Mouse (Mus musculus) MEL (cell line): ENCODE measurements around the gene Cfap54. TPM values are rescaled to one million over a fixed set of nuclear protein-coding genes. Genes with fewer than 3 reads are reported as not detected.

ENCODE experiments used
- DNase-seq: peaks from one replicate; pipeline ENCODE4 v3.0.0; 2011; ENCODE audit warnings: low read depth, low spot score
- H3K27ac ChIP-seq: 2 replicates; pipeline ENCODE4 v1.5.1; 2012; ENCODE audit warnings: low read depth, mild to moderate bottlenecking, control low read depth, low read length, moderate library complexity; ENCODE audit not compliant: control insufficient read depth
- H3K27me3 ChIP-seq, 2 experiments: fragments of 150-350 bp in 1 of 2; sonication (generic) in 1 of 2; 2 replicates each; pipeline ENCODE4 v1.6.1; 2012; ENCODE audit warnings: low read length in 2 of 2, mild to moderate bottlenecking in 2 of 2, improper control_type of control experiment in 1 of 2, moderate library complexity in 1 of 2; ENCODE audit not compliant: insufficient read depth in 2 of 2, control insufficient read depth in 1 of 2
- H3K36me3 ChIP-seq, 2 experiments: 2 replicates each; pipeline ENCODE4 v1.6.1; 2012 to 2014; ENCODE audit warnings: low read length in 2 of 2, improper control_type of control experiment in 1 of 2, inconsistent platforms in 1 of 2, mild to moderate bottlenecking in 1 of 2; ENCODE audit not compliant: insufficient read depth in 2 of 2, control insufficient read depth in 1 of 2
- H3K4me1 ChIP-seq, 2 experiments: fragments of 150-350 bp in 1 of 2; sonication (generic) in 1 of 2; 2 replicates each; pipeline ENCODE4 v1.6.1; 2012; ENCODE audit warnings: low read length in 2 of 2, improper control_type of control experiment in 1 of 2, mild to moderate bottlenecking in 1 of 2; ENCODE audit not compliant: insufficient read depth in 2 of 2, control insufficient read depth in 1 of 2
- H3K4me3 ChIP-seq, 2 experiments: fragments of 150-350 bp in 1 of 2; sonication (generic) in 1 of 2; 2 replicates each; pipeline ENCODE4 v1.5.1; 2012; ENCODE audit warnings: low read depth in 2 of 2, low read length in 2 of 2, mild to moderate bottlenecking in 2 of 2, moderate library complexity in 2 of 2, control low read depth in 1 of 2, improper control_type of control experiment in 1 of 2; ENCODE audit not compliant: control insufficient read depth in 1 of 2, insufficient read depth in 1 of 2
- H3K79me2 ChIP-seq: 2 replicates; pipeline ENCODE4 v1.6.1; 2012; ENCODE audit warnings: mild to moderate bottlenecking, low read length, moderate library complexity; ENCODE audit not compliant: control insufficient read depth, poor library complexity, insufficient read depth
- H3K9ac ChIP-seq: 2 replicates; pipeline ENCODE4 v1.6.1; 2012; ENCODE audit warnings: low read depth, mild to moderate bottlenecking, control low read depth, low read length, moderate library complexity; ENCODE audit not compliant: control insufficient read depth, poor library complexity, severe bottlenecking
- H3K9me3 ChIP-seq: fragments of 150-350 bp; sonication (generic); replicated peaks from 2 replicates; pipeline ENCODE4 v1.6.1; 2012; ENCODE audit warnings: mild to moderate bottlenecking, low read length, improper control_type of control experiment, moderate library complexity; ENCODE audit not compliant: insufficient read depth
- BHLHE40 ChIP-seq: IDR thresholded peaks from 2 replicates; pipeline ENCODE4 v1.6.1; 2012; ENCODE audit warnings: low read depth, mild to moderate bottlenecking, inconsistent platforms, low read length, improper control_type of control experiment, borderline replicate concordance
- CHD1 ChIP-seq: IDR thresholded peaks from 2 replicates; pipeline ENCODE4 v1.6.1; 2012; ENCODE audit warnings: low read depth, mild to moderate bottlenecking, inconsistent platforms, low read length, improper control_type of control experiment
- CHD2 ChIP-seq: IDR thresholded peaks from 2 replicates; pipeline ENCODE4 v1.6.1; 2011; ENCODE audit warnings: low read length, improper control_type of control experiment
- EP300 ChIP-seq, 2 experiments: IDR thresholded peaks; 2 replicates each; pipeline ENCODE4 v1.6.1; 2011; ENCODE audit warnings: improper control_type of control experiment in 2 of 2, low read length in 2 of 2, low read depth in 1 of 2, mild to moderate bottlenecking in 1 of 2
- ETS1 ChIP-seq: IDR thresholded peaks from 2 replicates; pipeline ENCODE4 v1.6.1; 2012; ENCODE audit warnings: low read depth, mild to moderate bottlenecking, inconsistent platforms, low read length, improper control_type of control experiment, moderate library complexity
- GABPA ChIP-seq: IDR thresholded peaks from 2 replicates; pipeline ENCODE4 v1.6.1; 2012; ENCODE audit warnings: low read depth, mild to moderate bottlenecking, inconsistent platforms, low read length, improper control_type of control experiment, moderate library complexity
- GATA1 ChIP-seq: IDR thresholded peaks from 2 replicates; pipeline ENCODE4 v1.6.1; 2011; ENCODE audit warnings: low read depth, low read length, improper control_type of control experiment
- HCFC1 ChIP-seq: IDR thresholded peaks from 2 replicates; pipeline ENCODE4 v1.6.1; 2012; ENCODE audit warnings: low read depth, mild to moderate bottlenecking, inconsistent platforms, low read length, improper control_type of control experiment, moderate library complexity
- JUND ChIP-seq: IDR thresholded peaks from 2 replicates; pipeline ENCODE4 v1.6.1; 2011; ENCODE audit warnings: low read depth, mild to moderate bottlenecking, improper control_type of control experiment, low read length
- MAX ChIP-seq: IDR thresholded peaks from 2 replicates; pipeline ENCODE4 v1.6.1; 2011; ENCODE audit warnings: low read length, improper control_type of control experiment
- MAZ ChIP-seq: IDR thresholded peaks from 2 replicates; pipeline ENCODE4 v1.6.1; 2012; ENCODE audit warnings: low read depth, mild to moderate bottlenecking, inconsistent platforms, low read length, improper control_type of control experiment
- MYB ChIP-seq: IDR thresholded peaks from 2 replicates; pipeline ENCODE4 v1.6.1; 2011; ENCODE audit warnings: mild to moderate bottlenecking, low read depth, low read length, improper control_type of control experiment
- MYC ChIP-seq: IDR thresholded peaks from 2 replicates; pipeline ENCODE4 v1.6.1; 2011; ENCODE audit warnings: low read depth, mild to moderate bottlenecking, low read length, improper control_type of control experiment, moderate library complexity
- NELFE ChIP-seq: IDR thresholded peaks from 2 replicates; pipeline ENCODE4 v1.6.1; 2011; ENCODE audit warnings: low read depth, low read length, improper control_type of control experiment
- NRF1 ChIP-seq: IDR thresholded peaks from 2 replicates; pipeline ENCODE4 v1.6.1; 2014; ENCODE audit warnings: low read depth, mild to moderate bottlenecking, inconsistent platforms, low read length, improper control_type of control experiment, moderate library complexity; ENCODE audit not compliant: poor library complexity, insufficient read depth, severe bottlenecking
- POLR2A ChIP-seq, 2 experiments: IDR thresholded peaks; 2 replicates each; pipeline ENCODE4 v1.6.1; 2011 to 2012; ENCODE audit warnings: low read length in 2 of 2, mild to moderate bottlenecking in 2 of 2, control low read depth in 1 of 2, improper control_type of control experiment in 1 of 2, low read depth in 1 of 2, moderate library complexity in 1 of 2; ENCODE audit not compliant: control insufficient read depth in 1 of 2, insufficient read depth in 1 of 2, poor library complexity in 1 of 2
- POLR2AphosphoS2 ChIP-seq: IDR thresholded peaks from 2 replicates; pipeline ENCODE4 v1.6.1; 2011; ENCODE audit warnings: low read length, improper control_type of control experiment
- POLR2AphosphoS5 ChIP-seq: IDR thresholded peaks from 2 replicates; pipeline ENCODE4 v1.6.1; 2012; ENCODE audit warnings: low read depth, borderline replicate concordance, mild to moderate bottlenecking, inconsistent platforms, low read length, moderate library complexity, mixed read lengths
- RAD21 ChIP-seq: IDR thresholded peaks from 2 replicates; pipeline ENCODE4 v1.6.1; 2011; ENCODE audit warnings: mild to moderate bottlenecking, low read depth, low read length, improper control_type of control experiment
- RCOR1 ChIP-seq: IDR thresholded peaks from 2 replicates; pipeline ENCODE4 v1.6.1; 2012; ENCODE audit warnings: low read depth, mild to moderate bottlenecking, inconsistent platforms, low read length, improper control_type of control experiment
- SMC3 ChIP-seq: IDR thresholded peaks from 2 replicates; pipeline ENCODE4 v1.6.1; 2011; ENCODE audit warnings: low read depth, low read length, improper control_type of control experiment
- TAL1 ChIP-seq: IDR thresholded peaks from 2 replicates; pipeline ENCODE4 v1.6.1; 2012; ENCODE audit warnings: mild to moderate bottlenecking, inconsistent platforms, low read length, moderate library complexity, mixed read lengths
- TBP ChIP-seq: IDR thresholded peaks from 2 replicates; pipeline ENCODE4 v1.8.0; 2011; ENCODE audit warnings: low read depth, low read length, improper control_type of control experiment
- TCF12 ChIP-seq: IDR thresholded peaks from 2 replicates; pipeline ENCODE4 v1.6.1; 2014; ENCODE audit warnings: low read depth, mild to moderate bottlenecking, inconsistent platforms, low read length, improper control_type of control experiment, moderate library complexity
- USF2 ChIP-seq, 2 experiments: IDR thresholded peaks; 2 replicates each; pipeline ENCODE4 v1.6.1; 2011 to 2012; ENCODE audit warnings: improper control_type of control experiment in 2 of 2, low read length in 2 of 2, borderline replicate concordance in 1 of 2, inconsistent platforms in 1 of 2, low read depth in 1 of 2, mild to moderate bottlenecking in 1 of 2; ENCODE audit not compliant: insufficient read depth in 1 of 2
- ZC3H11A ChIP-seq: IDR thresholded peaks from 2 replicates; pipeline ENCODE4 v1.6.1; 2012; ENCODE audit warnings: low read depth, mild to moderate bottlenecking, inconsistent platforms, low read length, improper control_type of control experiment
- ZNF384 ChIP-seq: IDR thresholded peaks from 2 replicates; pipeline ENCODE4 v1.6.1; 2012; ENCODE audit warnings: low read depth, mild to moderate bottlenecking, inconsistent platforms, low read length, improper control_type of control experiment
- polyA plus RNA-seq, 2 experiments: library from polyadenylated mRNA; stranded (reverse) in 1 of 2; unstranded in 1 of 2; fragments of >175 nt in 1 of 2; fragments of >200 nt in 1 of 2; gene quantifications; 2 replicates each; pipeline versions ENCODE4 v1.2.1 to v1.2.4; 2012; ENCODE audit warnings: low replicate concordance in 2 of 2, low read depth in 1 of 2; ENCODE audit not compliant: insufficient read length in 2 of 2, insufficient read depth in 1 of 2, missing spikeins in 1 of 2
- total RNA-seq: library from RNA; depleted of rRNA; stranded (reverse); fragments of 300-350 nt; gene quantifications from 2 replicates; pipeline ENCODE4 v1.2.3, GENCODE M21; 2012

Gene Cfap54
- total and polyA plus RNA-seq, 3 experiments: 2.0 to 2.7 TPM; not detected in 1

DNA sequence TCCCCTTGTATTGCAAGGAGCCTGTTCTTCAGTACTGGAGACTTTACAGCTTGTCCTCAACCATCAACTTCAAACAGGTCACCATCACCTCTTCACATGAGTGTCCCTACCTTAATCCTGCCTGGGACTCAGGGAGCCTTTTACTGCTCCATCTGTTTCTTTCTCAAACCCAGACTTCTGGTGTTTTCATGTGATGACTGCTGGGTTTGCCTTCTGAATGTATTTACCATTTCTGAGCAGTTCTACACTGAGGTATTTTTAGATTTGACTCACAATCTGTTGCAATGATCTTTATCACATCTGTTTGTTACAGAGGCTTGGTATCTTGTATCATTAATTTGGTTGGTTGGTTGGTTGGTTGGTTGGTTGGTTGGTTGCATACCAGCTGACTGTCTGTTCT, 88.9 kb downstream of the Cfap54 start:
- H3K4me1 ChIP-seq: no peaks in the 10 kb centered on the region; a peak in 1 of 4 replicates
- TF ChIP-seq NELFE: no peak
- no peak for TF ChIP-seq MAZ
- TF ChIP-seq ZC3H11A: no peak
- no peak for TF ChIP-seq USF2 (IDR thresholded peaks at IDR 0.05; ENCODE audit: borderline replicate concordance in 1 of 2, insufficient read depth in 1 of 2, low read depth in 1 of 2, low read length in 2 of 2)
- no peak for TF ChIP-seq TCF12
- TF ChIP-seq RCOR1: no peak
- TF ChIP-seq MYB: no peak
- no peak for TF ChIP-seq NRF1
- TF ChIP-seq CHD2: no peak
- TF ChIP-seq MYC: no peak
- no peak for TF ChIP-seq GABPA
- no peak for TF ChIP-seq TAL1
- no peak for TF ChIP-seq POLR2AphosphoS2
- no peak for TF ChIP-seq CHD1
- no peak for TF ChIP-seq SMC3
- TF ChIP-seq RAD21: no peak
- TF ChIP-seq BHLHE40: no peak
- no peak for TF ChIP-seq ZNF384

DNA sequence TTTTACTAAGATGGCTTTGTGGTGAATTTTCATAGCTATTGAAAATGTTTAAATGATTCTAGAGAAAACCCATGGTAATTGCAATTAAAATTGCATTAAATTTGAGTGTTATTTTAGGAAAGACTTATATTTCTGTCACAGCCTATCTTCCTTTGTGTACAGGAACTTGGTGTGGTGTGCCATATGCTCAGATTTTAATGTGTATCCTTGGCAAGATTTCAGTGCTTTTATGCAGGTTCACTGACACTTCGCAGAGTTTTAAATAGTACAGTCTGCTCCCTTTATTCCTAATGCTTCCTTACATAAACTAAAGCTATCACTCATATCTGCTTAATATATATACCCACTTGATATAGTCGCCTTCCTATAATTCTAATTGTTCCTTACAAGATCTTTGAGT, 90.8 kb downstream of the Cfap54 start:
- Histone ChIP-seq H3K4me3 (no peak overlapping the region), H3K4me1 (no peaks in the 10 kb centered on the region; a peak in 1 of 4 replicates), H3K9me3 (no peaks in the 10 kb centered on the region), H3K9ac (no peak overlapping the region), H3K79me2 (no peaks in the 10 kb centered on the region), H3K27me3 (no peaks in the 10 kb centered on the region), H3K27ac (no peak overlapping the region), H3K36me3 (peaks cover 0 to 4% of the 10 kb centered on the region in 2 experiments; a peak in 2 of 4 replicates)
- no peak for DNase-seq
- TF ChIP-seq ZNF384: no peak
- TF ChIP-seq HCFC1: no peak
- no peak for TF ChIP-seq MAX
- TF ChIP-seq GATA1: no peak; the same call in 1 of the 2 replicates
- no peak for TF ChIP-seq ETS1
- TF ChIP-seq CHD1: no peak
- no peak for TF ChIP-seq JUND
- no peak for TF ChIP-seq POLR2A (IDR thresholded peaks at IDR 0.05; ENCODE audit: control insufficient read depth in 1 of 2, insufficient read depth in 1 of 2, low read depth in 1 of 2, low read length in 2 of 2, poor library complexity in 1 of 2)
- TF ChIP-seq EP300 (IDR thresholded peaks at IDR 0.05; ENCODE audit: low read depth in 1 of 2, low read length in 2 of 2): no peak
- TF ChIP-seq NELFE: no peak
- no peak for TF ChIP-seq RCOR1
- TF ChIP-seq POLR2AphosphoS5: no peak
- no peak for TF ChIP-seq MYB
- TF ChIP-seq TBP: no peak
- no peak for TF ChIP-seq TCF12

More for the DNA sequence above, 88.9 kb downstream of the Cfap54 start:
- no peaks in the 10 kb centered on the region for H3K27me3 ChIP-seq
- H3K27ac ChIP-seq: no peak overlapping the region
- H3K4me3 ChIP-seq: no peak overlapping the region
- no peak for DNase-seq
- no peak overlapping the region for H3K9ac ChIP-seq
- no peaks in the 10 kb centered on the region for H3K9me3 ChIP-seq
- no peaks in the 10 kb centered on the region for H3K79me2 ChIP-seq
- H3K36me3 ChIP-seq: peaks cover 0 to 4% of the 10 kb centered on the region in 2 experiments; a peak in 2 of 4 replicates
